Mouse (Mus musculus) thymus, postnatal 10 days (tissue): ENCODE data around the gene Gm7694.

Experiments used
- DNase-seq, 2 experiments: peaks; one replicate each; pipeline ENCODE4 v3.0.0; 2021; ENCODE audit warnings: low spot score in 2 of 2

Gm7694 gene

DNA sequence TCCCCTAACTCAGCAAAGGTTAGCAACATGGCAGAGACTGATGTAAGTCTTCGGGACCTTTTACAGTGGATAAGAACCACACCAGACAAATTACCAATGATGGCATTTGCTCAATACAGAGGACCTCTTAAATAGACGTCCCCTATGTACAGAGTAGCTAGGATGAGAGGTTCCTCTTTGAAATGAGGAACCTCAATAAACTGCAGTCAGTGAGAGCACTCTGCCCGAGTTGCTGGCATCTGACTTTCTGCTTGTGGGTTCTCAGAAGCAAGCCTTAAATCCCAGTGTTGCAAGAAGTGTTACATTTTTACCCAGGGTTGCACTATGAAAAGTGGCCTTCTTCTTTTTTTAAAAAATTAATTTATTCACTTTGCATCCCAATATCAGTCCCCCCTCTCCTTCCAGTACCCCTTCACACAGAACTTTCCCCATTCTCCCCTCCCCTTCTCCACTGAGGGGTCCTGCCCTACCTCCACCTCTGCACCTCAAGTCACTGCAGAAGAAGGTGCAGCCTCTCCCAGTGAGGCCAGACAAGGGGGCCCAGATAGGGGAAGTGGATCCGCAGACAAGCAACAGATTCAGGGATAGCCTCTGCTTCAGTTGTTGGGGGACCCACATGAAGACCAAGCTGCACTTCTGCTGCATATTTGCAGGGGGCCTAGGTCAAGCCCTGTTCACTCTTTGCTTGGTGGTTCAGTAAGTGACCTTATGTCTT is 23.6 kb downstream of the Gm7694 start:
- DNase-seq, result no peak

DNA sequence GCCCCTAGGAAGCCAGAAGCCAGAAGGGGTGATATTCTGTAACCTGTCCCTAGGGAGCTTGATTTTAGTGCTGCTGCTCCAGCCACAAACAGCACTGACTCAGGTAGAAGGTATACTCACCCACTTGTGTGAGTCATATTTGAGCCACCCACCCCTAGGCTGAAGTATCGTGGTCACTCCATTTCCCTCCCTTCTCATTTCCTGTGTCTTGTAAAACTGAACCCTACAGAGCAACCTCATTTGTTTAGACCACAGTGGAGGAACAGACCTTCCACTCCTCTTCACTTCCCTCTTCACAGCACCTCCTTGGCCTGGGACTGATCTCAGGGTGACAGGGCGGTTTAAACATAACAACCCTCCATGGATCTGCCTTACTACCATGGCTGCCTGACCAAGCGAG is 29.1 kb downstream of the Gm7694 start, which contains the start of gene Sh2d1b1:
TSS of gene Sh2d1b1 (plus strand) at position 305 of the 400 bp plus-strand sequence.
- DNase-seq, result no peak

DNA sequence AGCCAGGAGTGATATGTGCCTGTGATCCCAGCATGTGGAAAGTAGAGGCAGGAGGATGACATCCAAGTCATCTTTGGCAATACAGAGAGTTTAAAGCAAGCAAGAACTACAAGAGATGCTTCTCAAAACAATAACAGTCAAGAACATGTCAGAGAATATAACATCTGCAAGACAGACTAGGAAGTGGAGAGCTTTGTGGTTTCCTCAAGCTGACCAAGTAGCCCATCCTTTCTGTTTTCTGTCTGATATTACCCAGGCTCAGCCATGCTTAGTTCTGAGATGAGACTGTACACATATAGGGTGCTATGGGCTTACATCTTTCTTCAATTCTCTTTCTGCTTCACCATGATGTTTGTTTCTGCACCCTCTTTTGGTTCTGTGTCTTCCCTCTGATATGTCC is 32.9 kb downstream of the Gm7694 start:
- DNase-seq, result no peak

DNA sequence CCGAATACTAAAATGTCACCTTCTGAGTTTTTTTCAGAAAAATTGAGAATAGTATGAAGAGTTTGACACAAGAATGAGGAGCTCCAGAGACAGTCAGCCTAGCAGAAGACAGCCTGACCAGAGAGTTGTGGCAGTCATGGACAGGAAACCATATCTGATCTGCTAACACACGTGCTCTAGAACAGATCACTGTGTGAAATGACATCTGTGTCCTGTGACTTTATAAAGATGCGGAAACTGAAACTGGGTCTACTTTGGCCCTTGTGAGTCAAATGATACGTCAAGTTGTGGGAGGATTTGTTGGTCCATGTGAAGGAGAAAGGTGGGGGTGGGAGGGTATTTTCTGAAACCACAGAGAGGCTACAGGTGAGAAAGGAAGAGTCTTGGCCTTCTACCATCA is 35.4 kb downstream of the Gm7694 start:
- no peak for DNase-seq

DNA sequence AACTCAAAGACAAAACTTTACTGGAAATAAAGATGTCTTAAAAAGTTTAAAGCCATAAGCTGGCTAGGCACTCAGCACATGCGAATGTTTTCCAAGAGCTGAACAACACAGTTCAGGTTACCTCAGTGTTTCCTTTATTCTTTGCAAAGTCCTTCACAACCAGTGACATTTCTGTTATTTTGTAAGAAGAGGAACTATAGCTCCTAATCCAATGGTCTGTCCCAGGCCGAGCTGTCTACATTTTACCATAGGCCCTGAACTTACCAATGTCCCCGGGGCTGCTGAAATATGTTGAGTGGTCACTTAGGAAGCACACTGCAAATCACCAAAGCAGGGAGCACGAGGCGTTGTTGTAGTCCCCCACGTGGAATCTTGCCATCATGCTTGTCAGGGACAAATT is 35.9 kb downstream of the Gm7694 start:
- no peak for DNase-seq

DNA sequence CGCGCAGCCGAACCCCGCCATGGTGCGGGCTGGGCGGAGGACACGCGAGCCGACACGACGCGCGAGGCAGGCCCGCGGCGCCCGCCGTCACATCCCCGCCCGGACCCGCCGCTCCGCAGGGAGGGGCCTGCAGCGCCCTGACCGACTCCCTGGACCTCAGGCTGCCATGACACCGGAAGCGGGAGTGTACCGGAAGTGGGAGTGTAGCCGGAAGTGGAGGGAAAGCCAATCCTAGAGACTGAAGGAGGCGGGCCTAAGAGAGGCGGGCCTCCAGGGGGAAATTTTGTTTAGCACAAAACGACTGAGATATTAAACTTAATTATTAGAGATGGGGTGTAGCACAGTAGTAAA is 50.6 kb downstream of the Gm7694 start:
- DNase-seq, result peak; percentile 67 to 71

DNA sequence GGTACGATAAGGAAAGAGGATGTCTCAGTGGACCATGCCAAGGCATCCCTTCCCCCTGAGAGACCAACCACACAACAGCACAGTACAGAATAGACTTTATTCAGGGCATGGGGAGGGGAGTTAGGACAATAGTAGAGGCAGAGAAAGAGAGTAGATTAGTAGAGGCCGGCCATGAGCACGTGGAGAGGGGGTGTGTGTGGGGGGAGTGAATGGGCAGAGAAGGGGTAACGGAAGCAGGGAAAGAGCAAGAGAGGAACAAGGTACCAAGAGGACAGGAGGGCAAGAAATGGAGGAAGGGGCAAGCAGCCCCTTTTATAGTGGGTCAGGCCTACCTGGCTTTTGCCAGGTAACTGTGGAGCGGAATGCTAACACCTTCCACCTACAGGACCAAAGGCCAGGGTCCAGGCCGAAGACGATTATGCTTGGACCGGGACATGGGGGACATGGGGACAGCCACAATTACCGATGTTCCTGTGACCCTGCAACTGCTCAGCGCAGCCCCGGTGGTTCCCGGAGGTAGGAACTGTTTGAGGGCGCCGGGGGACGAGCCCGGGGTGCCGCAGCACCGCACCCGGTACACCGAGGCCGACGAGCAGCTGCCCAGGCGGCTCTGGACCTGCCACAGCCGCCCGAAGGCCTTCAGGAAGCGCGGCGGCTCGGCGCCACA is 51.1 kb downstream of the Gm7694 start:
- DNase-seq, result peak in 1 of 2 experiments; percentile 5
